Mouse (Mus musculus) kidney, adult 18-20 months (tissue): Measurements from ENCODE around the gene Prb1.
"Not testable (repeated sequence)": the region's sequence is repeated elsewhere in the genome, so short reads cannot be mapped to it uniquely, and the experiment has no call there.

Experiments used
- DNase-seq: peaks from one replicate; pipeline ENCODE4 v3.0.0; 2021

The Prb1 gene

DNA sequence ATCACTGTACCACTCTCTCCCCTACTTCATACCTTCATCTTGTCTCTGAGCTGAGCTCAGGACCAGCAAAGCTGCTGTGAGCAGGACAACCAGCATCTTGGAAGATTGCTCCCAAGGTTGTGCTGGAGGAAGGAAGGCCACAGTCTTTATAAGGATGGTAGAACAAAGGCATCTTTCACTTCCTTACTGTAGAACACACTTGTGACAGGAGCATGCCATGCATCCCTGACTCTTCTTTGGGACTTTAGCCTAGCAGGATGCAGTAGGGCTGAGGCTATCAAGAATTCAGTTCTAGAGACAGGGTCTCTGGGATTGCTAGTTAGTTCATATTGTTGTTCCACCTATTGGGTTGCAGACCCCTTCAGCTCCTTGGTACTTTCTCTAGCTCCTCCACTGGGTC is at the start of gene Prb1:
Gene Prb1, minus strand, starts transcription at position 101 of the 400 bp plus-strand sequence.
- DNase-seq = not testable (repeated sequence)
